14 mouse cellular contexts compared by ENCODE assay signal in genomic region chr7:123405619-123406018, GRCm38 (mm10). TPM values are rescaled to one million over a fixed set of nuclear protein-coding genes. Genes with fewer than 3 reads are reported as not detected.
DNase-seq lines count a peak whose midpoint lies in the region; ATAC-seq and TF ChIP-seq lines count a peak whose summit lies in the region.
"Had no signal": no experiment of that assay in that cellular context is flagged by ENCODE, and none has a peak within 500 bp of the region (broad histone marks: within the 10 kb centered on the region; RNA-seq: fewer than 3 reads in every experiment).

No protein-coding gene starts in this region.

- ATAC-seq in G1E (ENCODE audit: extremely low read depth, insufficient number of reproducible peaks, low FRiP score, poor library complexity, severe bottlenecking): peak; percentile 67
- no peak; the same call in 1 of the 2 replicates for ATAC-seq in heart, embryonic 14.5 days (ENCODE audit: insufficient number of reproducible peaks, insufficient read depth, low FRiP score, low read depth)
- ATAC-seq in liver, postnatal 0 days: peak; percentile 92
- ATAC-seq: hindbrain, postnatal 0 days had no signal

- no peak overlapping the region for H3K9ac ChIP-seq in heart, embryonic 14.5 days (ENCODE audit: low read length)
- no peak overlapping the region; the same call in 1 of the 2 replicates for H3K9ac ChIP-seq in liver, postnatal 0 days (replicated peaks)

- peak; percentile 46 for DNase-seq in cerebellum, adult 9-10 months
- no peak for DNase-seq in cerebellum, adult 11 months
- DNase-seq in G1E (ENCODE audit: low spot score): no peak
- no peak for DNase-seq in liver, postnatal 0 days
- no peak for DNase-seq in thymus, postnatal 0 days (ENCODE audit: low spot score)
- no peak for DNase-seq in thymus, adult 18-20 months
- no peak for DNase-seq in layer of hippocampus, postnatal 36 days
- DNase-seq: adrenal gland, adult 8-10 months; B cell, adult 2 months had no signal

- WGBS in heart, embryonic 14.5 days: 9% methylated on average over 3 of the region's 3 CpGs
- 37% methylated on average over 3 of the region's 3 CpGs for WGBS in liver, postnatal 0 days (ENCODE audit: insufficient replicate concordance)

- H3K9me3 ChIP-seq in G1E (replicated peaks): no peaks in the 10 kb centered on the region
- no peaks in the 10 kb centered on the region for H3K9me3 ChIP-seq in heart, embryonic 14.5 days (ENCODE audit: control insufficient read depth, low read length)
- no peaks in the 10 kb centered on the region for H3K9me3 ChIP-seq in liver, postnatal 0 days (ENCODE audit: low read length)

- TF ChIP-seq EP300 in liver, postnatal 0 days (IDR thresholded peaks at IDR 0.05; ENCODE audit: low read depth): no peak

- peak overlapping the region; percentile 13; the same call in 1 of the 2 replicates for H3K4me2 ChIP-seq in heart, embryonic 14.5 days (ENCODE audit: low read length)
- H3K4me2 ChIP-seq in liver, postnatal 0 days (ENCODE audit: low read depth, low read length): no peak overlapping the region

- no peak overlapping the region for H3K4me3 ChIP-seq in G1E (ENCODE audit: low read depth, low read length)
- no peak overlapping the region for H3K4me3 ChIP-seq in heart, embryonic 14.5 days (ENCODE audit: control insufficient read depth in 1 of 2, insufficient read depth in 1 of 2, low read depth in 1 of 2, low read length in 2 of 2)
- H3K4me3 ChIP-seq in liver, postnatal 0 days (ENCODE audit: low read depth, low read length): no peak overlapping the region

- peaks cover 71% of the 10 kb centered on the region for H3K36me3 ChIP-seq in G1E (replicated peaks)
- H3K36me3 ChIP-seq in heart, embryonic 14.5 days (ENCODE audit: control insufficient read depth, insufficient read depth, low read length): peaks cover 34% of the 10 kb centered on the region
- H3K36me3 ChIP-seq in liver, postnatal 0 days (replicated peaks; ENCODE audit: insufficient read depth, low read length): peaks cover 19% of the 10 kb centered on the region

- peaks cover 21% of the 10 kb centered on the region for H3K4me1 ChIP-seq in G1E (ENCODE audit: insufficient read depth, low read depth, low read length)
- H3K4me1 ChIP-seq in heart, embryonic 14.5 days (ENCODE audit: control insufficient read depth in 2 of 2, insufficient read depth in 2 of 2, low read length in 2 of 2): peaks cover 8 to 36% of the 10 kb centered on the region in 2 experiments
- H3K4me1 ChIP-seq in liver, postnatal 0 days (ENCODE audit: insufficient read depth): peaks cover 5% of the 10 kb centered on the region

- H3K27me3 ChIP-seq in G1E (ENCODE audit: insufficient read depth, low read length): no peaks in the 10 kb centered on the region
- no peaks in the 10 kb centered on the region for H3K27me3 ChIP-seq in heart, embryonic 14.5 days (ENCODE audit: control insufficient read depth, insufficient read depth, low read length)
- H3K27me3 ChIP-seq in liver, postnatal 0 days (ENCODE audit: insufficient read depth, low read length): no peaks in the 10 kb centered on the region

- H3K27ac ChIP-seq in heart, embryonic 14.5 days (replicated peaks in 1 of 2; ENCODE audit: control insufficient read depth in 1 of 2, insufficient read depth in 1 of 2, low read depth in 2 of 2, low read length in 2 of 2): peak overlapping the region; percentile 65 to 76
- peak overlapping the region; percentile 67 for H3K27ac ChIP-seq in liver, postnatal 0 days (ENCODE audit: low read depth)
- H3K27ac ChIP-seq: hindbrain, postnatal 0 days; stomach, postnatal 0 days had no signal

- no peak for TF ChIP-seq CTCF in G1E (IDR thresholded peaks at IDR 0.05; ENCODE audit: low read depth, low read length)
- no peak for TF ChIP-seq CTCF in liver, postnatal 0 days (IDR thresholded peaks at IDR 0.05; ENCODE audit: low read depth)

RNA-seq across cellular contexts. Expression of gene Arhgap17, which starts 35.9 kb away (rescaled TPM):
- total RNA-seq in G1E (2014; fragmentation: Nextera tagmentation) (80.8 and 89.0 TPM in 2 replicates), G1E (2017) (16.1 and 21.1 TPM in 2 replicates)
- 106 and 133 TPM in 2 replicates for polyA plus RNA-seq in G1E (2012)
- 17.4 and 19.2 TPM in 2 replicates for polyA plus RNA-seq in heart, embryonic 14.5 days (2014; fragmentation: Nextera tagmentation; extraction: Ambion mirVana)
- polyA plus RNA-seq in liver, postnatal 0 days (2015; fragmentation: Nextera tagmentation; extraction: Ambion mirVana): 6.0 and 6.8 TPM in 2 replicates
- polyA plus RNA-seq in thymus, postnatal 0 days (2015; fragmentation: Nextera tagmentation; extraction: Ambion mirVana): 9.6 and 11.7 TPM in 2 replicates
- 10 to 100 TPM; 27.5 to 34.3 TPM for total RNA-seq in layer of hippocampus, postnatal 36 days (2021)

RNA-seq across cellular contexts. Expression of gene Lcmt1, which starts 36.0 kb away (rescaled TPM):
- 14.9 and 17.2 TPM in 2 replicates for total RNA-seq in G1E (2014; fragmentation: Nextera tagmentation)
- total RNA-seq in G1E (2017): 31.4 and 37.9 TPM in 2 replicates
- 3.8 and 5.6 TPM in 2 replicates for polyA plus RNA-seq in G1E (2012)
- polyA plus RNA-seq in heart, embryonic 14.5 days (2014; fragmentation: Nextera tagmentation; extraction: Ambion mirVana): 39.6 and 40.4 TPM in 2 replicates
- polyA plus RNA-seq in liver, postnatal 0 days (2015; fragmentation: Nextera tagmentation; extraction: Ambion mirVana): 10.8 and 12.2 TPM in 2 replicates
- 50.4 and 51.1 TPM in 2 replicates for polyA plus RNA-seq in thymus, postnatal 0 days (2015; fragmentation: Nextera tagmentation; extraction: Ambion mirVana)
- 10 to 100 TPM; 86.7 to 91.0 TPM for total RNA-seq in layer of hippocampus, postnatal 36 days (2021)

RNA-seq across cellular contexts. Expression of gene Aqp8, which starts 56.5 kb away (rescaled TPM):
- not detected in 2 replicates for total RNA-seq in G1E (2014; fragmentation: Nextera tagmentation)
- total RNA-seq in G1E (2017): 2.1 and 2.8 TPM in 2 replicates
- polyA plus RNA-seq in G1E (2012): 0.13 and 0.46 TPM in 2 replicates
- polyA plus RNA-seq in heart, embryonic 14.5 days (2014; fragmentation: Nextera tagmentation; extraction: Ambion mirVana): 2.2 and 2.4 TPM in 2 replicates
- 24.6 and 29.3 TPM in 2 replicates for polyA plus RNA-seq in liver, postnatal 0 days (2015; fragmentation: Nextera tagmentation; extraction: Ambion mirVana)
- 0.18 and 0.23 TPM in 2 replicates for polyA plus RNA-seq in thymus, postnatal 0 days (2015; fragmentation: Nextera tagmentation; extraction: Ambion mirVana)
- total RNA-seq in layer of hippocampus, postnatal 36 days (2021): not detected
- total RNA-seq: adrenal gland, adult 8-10 months; hindbrain, postnatal 0 days; layer of hippocampus, postnatal 25 days; megakaryocyte progenitor cell, adult 5-6 weeks had no signal
